Mouse (Mus musculus) macrophage (primary cell): Measurements from ENCODE around the gene Gm10203. TPM values are rescaled to one million over a fixed set of nuclear protein-coding genes. Genes with fewer than 3 reads are reported as not detected.
"Not testable (repeated sequence)": the region's sequence is repeated elsewhere in the genome, so short reads cannot be mapped to it uniquely, and the experiment has no call there.

ENCODE experiments used
- H3K27ac ChIP-seq: fragments of 350-480 bp; formaldehyde crosslinking; 2 replicates; pipeline ENCODE4 v1.9.0; 2021
- H3K36me3 ChIP-seq: fragments of 350-480 bp; formaldehyde crosslinking; 2 replicates; pipeline ENCODE4 v1.9.0; 2021; ENCODE audit errors: inconsistent target
- H3K4me3 ChIP-seq: fragments of 350-480 bp; formaldehyde crosslinking; 2 replicates; pipeline ENCODE4 v1.9.0; 2021; ENCODE audit errors: inconsistent target
- H3K79me2 ChIP-seq: fragments of 350-480 bp; formaldehyde crosslinking; 2 replicates; pipeline ENCODE4 v1.9.0; 2021; ENCODE audit errors: inconsistent target
- WGBS: methylation state at CpG from one replicate; pipeline ENCODE4 v1.1.7; 2026; ENCODE audit warnings: inconsistent platforms; ENCODE audit not compliant: missing documents; 5-methylcytosine and 5-hydroxymethylcytosine counted together
- polyA plus RNA-seq: library from polyadenylated mRNA; stranded (reverse); fragments of 250-400 nt; gene quantifications from 3 replicates; pipeline ENCODE4 v1.2.4, GENCODE M21; 2018; ENCODE audit warnings: inconsistent platforms
- total RNA-seq, 78 experiments: library from RNA; depleted of rRNA; stranded (reverse); fragments of 250-400 nt; gene quantifications; 1 replicate in 9 of 78; 2 replicates in 24 of 78; 3 replicates in 43 of 78; 4 replicates in 2 of 78; pipeline ENCODE4 v1.2.4; 2018; ENCODE audit warnings: inconsistent platforms in 56 of 78

The Gm10203 gene
- not detected for total RNA-seq (2018; cell fraction: chromatin; rRNA removed)
- not detected for total RNA-seq (2018; cell fraction: cytosol; rRNA removed)
- not detected for total RNA-seq (2018; cell fraction: nucleus; rRNA removed)
- not detected in 3 replicates for polyA plus RNA-seq

- H3K36me3 ChIP-seq, H3K79me2 ChIP-seq, H3K4me3 ChIP-seq, H3K27ac ChIP-seq: not testable (repeated sequence)
- 92% methylated on average over 8 of the region's 8 CpGs for WGBS
Observed at GRCm38 (mm10) chr6:149129870-149130269, at the start of gene Gm10203. TSS of gene Gm10203 (plus strand) at chr6:149130170.

DNA sequence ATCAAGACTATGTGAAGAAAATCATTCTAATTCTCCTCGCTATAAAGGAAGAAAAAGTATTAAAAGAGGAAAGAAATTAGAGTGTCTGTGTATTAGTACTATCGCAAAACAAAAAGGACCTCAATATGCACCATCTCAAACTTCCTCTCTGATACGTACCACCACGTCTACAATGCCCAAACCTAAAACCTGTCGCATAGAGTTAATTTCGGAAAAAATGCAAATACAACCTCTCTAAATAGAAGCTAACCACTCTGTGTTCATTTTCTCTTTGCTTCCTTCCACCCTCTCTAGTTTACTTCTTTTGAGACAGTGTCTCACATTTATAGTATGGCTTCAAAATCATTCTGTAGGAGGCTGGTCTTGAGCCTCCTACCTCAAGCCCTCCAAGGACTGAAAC lies 37.6 kb upstream of the Gm10203 start:
- 91% methylated on average over 6 of the region's 6 CpGs for WGBS
- Histone ChIP-seq H3K27ac (no peak overlapping the region), H3K79me2 (no peaks in the 10 kb centered on the region), H3K36me3 (no peaks in the 10 kb centered on the region), H3K4me3 (no peak overlapping the region)

GRCm38 (mm10) chr6:149093465-149093864 lies 36.5 kb upstream of the Gm10203 start:
- no peak overlapping the region for H3K4me3 ChIP-seq

DNA sequence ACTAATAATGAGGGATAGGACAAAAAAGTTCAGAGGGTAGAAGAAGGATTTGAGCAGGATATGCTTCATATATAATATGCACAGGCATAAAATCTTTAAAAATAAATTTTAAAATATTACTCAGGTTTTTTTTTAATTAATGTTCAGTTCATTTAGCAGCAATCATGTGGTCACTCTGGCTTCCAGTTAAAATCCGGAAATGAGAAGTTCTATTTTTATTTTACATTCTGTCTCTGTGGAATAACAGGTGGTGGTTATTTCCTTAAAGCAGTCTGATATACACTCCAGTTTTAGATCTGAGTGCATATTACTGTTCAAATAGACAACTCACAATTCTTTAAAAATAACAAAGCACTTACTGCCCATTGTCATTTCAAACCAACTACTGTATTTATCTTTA lies 35.4 kb upstream of the Gm10203 start:
- Histone ChIP-seq H3K4me3 (no peak overlapping the region), H3K79me2 (no peaks in the 10 kb centered on the region), H3K36me3 (no peaks in the 10 kb centered on the region), H3K27ac (no peak overlapping the region)
- WGBS: 0% methylated on average over 1 of the region's 1 CpGs

More at GRCm38 (mm10) chr6:149093465-149093864, 36.5 kb upstream of the Gm10203 start:
- no peak overlapping the region for H3K27ac ChIP-seq
- H3K79me2 ChIP-seq: no peaks in the 10 kb centered on the region
- 74% methylated on average over 5 of the region's 5 CpGs for WGBS
- H3K36me3 ChIP-seq: no peaks in the 10 kb centered on the region

DNA sequence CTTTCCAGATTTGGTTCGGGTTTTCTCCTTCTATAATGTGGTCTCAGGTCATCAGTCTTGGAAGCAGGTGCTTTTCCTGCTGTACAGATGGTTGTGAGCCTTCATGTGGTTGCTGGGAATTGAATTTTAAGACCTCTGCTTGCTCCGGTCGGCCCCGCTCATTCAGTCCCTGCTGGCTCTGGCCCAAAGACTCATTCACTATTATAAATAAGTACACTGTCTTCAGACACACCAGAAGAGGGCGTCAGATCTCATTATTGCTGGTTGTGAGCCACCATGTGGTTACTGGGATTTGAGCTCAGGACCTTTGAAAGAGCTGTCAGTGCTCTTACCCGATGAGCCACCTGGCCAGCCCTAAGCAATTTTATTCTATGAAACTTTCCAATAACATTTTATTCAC lies 34.6 kb upstream of the Gm10203 start:
- Histone ChIP-seq H3K79me2 (no peaks in the 10 kb centered on the region), H3K36me3 (no peaks in the 10 kb centered on the region), H3K4me3 (no peak overlapping the region), H3K27ac (no peak overlapping the region)
- WGBS: 74% methylated on average over 6 of the region's 6 CpGs

DNA sequence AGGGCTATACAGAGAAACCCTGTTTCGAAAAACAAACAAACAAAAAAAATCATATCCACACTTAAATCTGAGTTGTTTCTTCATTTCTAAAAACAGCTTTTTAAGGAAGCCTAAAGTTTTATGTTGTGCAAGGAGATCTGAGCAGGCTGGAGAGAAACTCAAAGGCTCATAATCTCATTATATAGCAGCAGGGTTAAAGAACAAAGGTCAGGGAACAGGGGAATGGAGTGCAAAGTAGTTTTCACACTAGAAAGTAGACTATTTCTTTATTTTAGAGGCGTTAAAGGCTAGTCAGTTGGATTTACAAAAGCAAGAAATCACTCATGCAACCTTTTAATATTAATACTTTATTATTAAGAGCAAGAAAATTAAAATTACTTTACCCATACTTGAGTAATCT lies 33.7 kb upstream of the Gm10203 start:
- Histone ChIP-seq H3K27ac (no peak overlapping the region), H3K36me3 (no peaks in the 10 kb centered on the region), H3K4me3 (no peak overlapping the region), H3K79me2 (no peaks in the 10 kb centered on the region)
- WGBS: 91% methylated on average over 2 of the region's 2 CpGs

GRCm38 (mm10) chr6:149097276-149097675 lies 32.7 kb upstream of the Gm10203 start:
- no peaks in the 10 kb centered on the region for H3K79me2 ChIP-seq
- no peak overlapping the region for H3K27ac ChIP-seq
- no peak overlapping the region for H3K4me3 ChIP-seq
- WGBS: 100% methylated on average over 1 of the region's 1 CpGs
- no peaks in the 10 kb centered on the region for H3K36me3 ChIP-seq

- Histone ChIP-seq H3K4me3 (no peak overlapping the region), H3K36me3 (no peaks in the 10 kb centered on the region), H3K27ac (no peak overlapping the region), H3K79me2 (no peaks in the 10 kb centered on the region)
Observed at GRCm38 (mm10) chr6:149098993-149099392, 31.0 kb upstream of the Gm10203 start.

GRCm38 (mm10) chr6:149100174-149101075 lies 29.5 kb upstream of the Gm10203 start:
- H3K27ac ChIP-seq: no peak overlapping the region
- WGBS: 10% methylated on average over 50 of the region's 52 CpGs

GRCm38 (mm10) chr6:149101076-149101942 lies 28.7 kb upstream of the Gm10203 start, which contains the start of gene Dennd5b:
TSS of gene Dennd5b (minus strand) at chr6:149101680.
- H3K36me3 ChIP-seq: no peaks in the 10 kb centered on the region
- H3K27ac ChIP-seq: no peak within 1 kb of the TSS
- no peaks in the 10 kb centered on the region for H3K79me2 ChIP-seq
- H3K4me3 ChIP-seq: peak within 1 kb of the TSS; percentile 28; the same call in 1 of the 2 replicates
- WGBS: under 1% methylated on average over 121 of the region's 124 CpGs

More at GRCm38 (mm10) chr6:149100174-149101075, 29.5 kb upstream of the Gm10203 start:
- peak overlapping the region; percentile 7; the same call in 1 of the 2 replicates for H3K4me3 ChIP-seq
- H3K36me3 ChIP-seq: no peaks in the 10 kb centered on the region
- H3K79me2 ChIP-seq: no peaks in the 10 kb centered on the region

DNA sequence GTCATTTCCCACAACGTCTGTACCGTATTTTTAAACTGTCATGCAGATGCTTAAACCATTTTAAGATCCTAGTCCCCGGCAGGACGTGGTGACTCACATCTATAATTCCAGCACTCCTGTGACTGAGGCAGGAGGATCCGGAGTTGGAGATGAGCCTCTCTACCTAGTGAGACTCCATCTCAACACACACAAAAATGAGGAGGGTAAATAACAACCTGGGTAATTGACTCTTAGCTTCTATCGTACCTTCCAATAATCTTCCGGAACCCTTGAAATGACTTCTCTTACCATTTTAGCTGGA lies 28.1 kb upstream of the Gm10203 start:
- 19% methylated on average over 7 of the region's 7 CpGs for WGBS

DNA sequence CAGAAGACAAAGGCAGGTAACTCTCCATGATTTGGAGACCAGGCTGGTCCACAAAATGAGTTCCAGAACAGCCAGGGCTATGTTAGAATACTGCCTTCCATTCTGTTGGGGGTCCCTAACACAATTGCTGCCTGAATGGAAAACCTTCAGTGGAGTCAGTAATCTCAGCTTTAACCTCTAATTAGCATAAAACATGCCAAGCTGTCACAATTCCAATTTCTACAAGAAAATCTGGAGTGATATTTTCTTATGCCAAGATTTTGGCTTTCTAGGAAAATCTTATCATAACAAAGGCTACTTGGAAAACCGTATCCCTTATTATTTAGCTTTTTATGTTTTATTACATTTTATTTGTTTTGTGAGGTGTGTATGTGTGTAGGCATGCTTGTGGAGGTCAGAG lies 26.5 kb upstream of the Gm10203 start:
- WGBS: 100% methylated on average over 1 of the region's 1 CpGs
- Histone ChIP-seq H3K36me3 (no peaks in the 10 kb centered on the region), H3K4me3 (no peak overlapping the region), H3K79me2 (no peaks in the 10 kb centered on the region), H3K27ac (no peak overlapping the region)

More for the DNA sequence above, 28.1 kb upstream of the Gm10203 start:
- Histone ChIP-seq H3K27ac (no peak overlapping the region), H3K36me3 (no peaks in the 10 kb centered on the region), H3K4me3 (peak overlapping the region; percentile 28; the same call in 1 of the 2 replicates), H3K79me2 (no peaks in the 10 kb centered on the region)

DNA sequence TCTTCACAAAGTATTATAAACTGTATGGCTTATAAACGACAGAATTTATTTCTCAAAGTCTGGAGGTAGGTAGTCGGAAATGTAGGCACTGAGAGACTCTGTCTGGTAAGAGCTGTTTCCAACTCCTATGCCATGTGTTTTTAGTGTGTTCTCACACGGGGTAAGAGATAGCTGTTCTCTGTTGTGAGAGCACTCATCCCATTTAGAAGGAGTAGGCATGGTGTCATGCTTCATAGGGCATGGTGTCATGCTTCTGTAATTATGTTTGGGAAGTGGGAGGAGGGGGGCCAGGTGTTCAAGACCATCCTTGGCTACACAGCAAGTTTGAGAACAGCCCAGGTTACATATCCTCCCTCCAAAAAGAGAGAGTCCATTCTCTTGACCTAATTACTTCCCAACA lies 22.4 kb upstream of the Gm10203 start:
- H3K4me3 ChIP-seq: no peak overlapping the region
- H3K36me3 ChIP-seq: no peaks in the 10 kb centered on the region
- H3K79me2 ChIP-seq: no peaks in the 10 kb centered on the region
- no peak overlapping the region for H3K27ac ChIP-seq
- WGBS: 93% methylated on average over 3 of the region's 3 CpGs

- Histone ChIP-seq H3K36me3 (no peaks in the 10 kb centered on the region), H3K4me3 (no peak overlapping the region), H3K79me2 (no peaks in the 10 kb centered on the region), H3K27ac (no peak overlapping the region)
- 76% methylated on average over 2 of the region's 2 CpGs for WGBS
Observed at GRCm38 (mm10) chr6:149108909-149109308, 21.1 kb upstream of the Gm10203 start.

DNA sequence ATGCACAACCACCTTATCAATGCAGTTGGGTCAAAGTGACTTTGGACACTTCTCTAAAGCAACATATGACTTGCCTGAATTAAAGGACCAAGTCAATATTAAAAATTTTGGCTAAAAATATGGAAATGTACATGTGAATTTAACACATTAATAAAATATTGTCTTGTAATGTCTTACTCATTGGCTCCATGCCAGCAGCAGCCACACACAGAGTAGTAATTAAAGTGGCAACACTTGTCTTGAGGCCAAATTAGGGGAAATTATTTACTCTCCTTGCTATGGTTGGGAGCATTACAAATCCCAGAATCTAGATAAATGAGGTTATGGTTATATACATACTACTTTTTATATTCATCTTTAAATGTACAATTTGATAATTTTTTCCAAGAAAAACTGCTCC lies 13.0 kb upstream of the Gm10203 start:
- H3K4me3 ChIP-seq: no peak overlapping the region
- no peaks in the 10 kb centered on the region for H3K36me3 ChIP-seq
- H3K27ac ChIP-seq: no peak overlapping the region
- no peaks in the 10 kb centered on the region for H3K79me2 ChIP-seq
